Mouse (Mus musculus): Measurements from ENCODE around the gene Gas7. TPM values are rescaled to one million over a fixed set of nuclear protein-coding genes. Genes with fewer than 3 reads are reported as not detected.

The Gas7 gene
- total and polyA plus RNA-seq, 3 experiments, result 5.8 to 11.5 (median 9.3) TPM

DNA sequence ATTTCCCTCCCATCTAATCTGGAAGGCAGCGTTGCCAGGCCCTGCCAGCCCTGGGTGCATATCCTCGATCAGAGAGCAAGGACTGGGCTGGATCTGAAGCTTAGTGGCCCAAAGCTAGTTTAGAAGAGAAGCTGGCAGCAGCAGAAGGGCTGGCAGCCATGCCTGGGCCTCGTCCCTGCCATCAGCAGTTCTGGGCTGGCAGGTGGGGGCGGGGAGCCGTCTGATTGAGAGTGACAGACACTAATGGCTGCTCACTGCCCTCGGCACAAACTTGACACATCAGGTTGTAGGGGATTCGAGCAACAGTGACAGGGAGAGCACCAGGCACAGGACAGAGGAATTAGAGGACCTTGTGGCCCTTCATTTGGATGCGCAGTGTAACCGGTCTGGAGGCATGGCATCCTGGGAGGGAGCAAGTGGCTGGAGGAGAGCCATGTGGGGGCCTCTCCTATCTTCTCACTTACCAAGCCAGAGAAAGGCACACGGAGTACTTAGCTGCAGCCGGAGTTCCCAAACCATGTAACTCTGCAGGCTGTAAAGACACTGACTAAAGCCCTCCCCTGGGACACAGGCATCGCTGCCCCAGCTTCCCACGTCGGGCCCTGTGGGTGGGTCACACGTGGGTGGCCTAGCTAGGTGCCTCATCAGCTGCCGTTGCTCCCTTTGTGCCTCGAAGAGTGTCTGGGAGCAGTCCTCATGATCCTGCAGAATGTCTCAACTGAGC, 200.2 kb downstream of the Gas7 start:
- peak in 1 of 2 experiments; percentile 32 for DNase-seq
- intact Hi-C loops (cut with DNase I), result no loop called here
- Histone ChIP-seq H3K36me3 (ENCODE audit: control insufficient read depth, insufficient read depth, low read length) (no peaks in the 10 kb centered on the region), H3K4me3 (no peak overlapping the region), H3K27ac (no peak overlapping the region), H3K9ac (ENCODE audit: low read depth, low read length) (no peak overlapping the region), H3K27me3 (ENCODE audit: control insufficient read depth, insufficient read depth, low read length) (no peaks in the 10 kb centered on the region), H3K4me1 (ENCODE audit: control insufficient read depth, insufficient read depth, low read length) (no peaks in the 10 kb centered on the region), H3K79me2 (replicated peaks; ENCODE audit: control insufficient read depth, insufficient read depth, low read length) (no peaks in the 10 kb centered on the region)
- TF ChIP-seq POLR2A (IDR thresholded peaks at IDR 0.05; ENCODE audit: insufficient read depth, low read depth, low read length) (no peak), CTCF (IDR thresholded peaks at IDR 0.05) (no peak), EP300 (IDR thresholded peaks at IDR 0.05; ENCODE audit: insufficient read depth, low read depth, low read length) (no peak)
- 52% methylated on average over 17 of the region's 17 CpGs for WGBS

DNA sequence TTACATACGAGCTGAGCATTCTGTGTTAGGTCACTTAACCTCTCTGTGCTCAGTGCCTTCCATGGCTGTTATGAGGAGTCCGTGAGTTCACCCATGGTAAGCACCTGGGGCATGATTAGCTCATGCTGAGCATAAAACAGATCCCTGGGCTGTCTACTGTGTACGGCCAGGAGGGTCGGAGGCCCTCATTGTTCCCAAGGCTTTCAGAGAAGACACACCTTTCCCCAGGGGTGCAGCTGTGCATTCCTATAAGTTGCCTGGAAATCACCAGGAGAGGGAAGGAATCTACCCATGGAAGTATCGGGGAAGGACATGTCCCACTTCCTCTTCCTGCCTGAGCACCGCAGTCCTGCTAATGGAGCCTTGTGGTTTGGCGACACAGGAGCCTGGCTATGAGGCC, 201.1 kb downstream of the Gas7 start:
- H3K36me3 ChIP-seq (ENCODE audit: control insufficient read depth, insufficient read depth, low read length), result no peaks in the 10 kb centered on the region
- no peak overlapping the region for H3K9ac ChIP-seq (ENCODE audit: low read depth, low read length)
- intact Hi-C loops (cut with DNase I), result no loop called here
- WGBS, result 72% methylated on average over 7 of the region's 7 CpGs
- no peak overlapping the region for H3K4me3 ChIP-seq
- no peak for TF ChIP-seq POLR2A (IDR thresholded peaks at IDR 0.05; ENCODE audit: insufficient read depth, low read depth, low read length)
- TF ChIP-seq CTCF (IDR thresholded peaks at IDR 0.05), result no peak
- no peak for TF ChIP-seq EP300 (IDR thresholded peaks at IDR 0.05; ENCODE audit: insufficient read depth, low read depth, low read length)
- H3K4me1 ChIP-seq (ENCODE audit: control insufficient read depth, insufficient read depth, low read length), result no peaks in the 10 kb centered on the region
- H3K79me2 ChIP-seq (replicated peaks; ENCODE audit: control insufficient read depth, insufficient read depth, low read length), result no peaks in the 10 kb centered on the region
- H3K27ac ChIP-seq, result no peak overlapping the region
- H3K27me3 ChIP-seq (ENCODE audit: control insufficient read depth, insufficient read depth, low read length), result no peaks in the 10 kb centered on the region
- no peak for DNase-seq

- Histone ChIP-seq H3K36me3 (ENCODE audit: control insufficient read depth, insufficient read depth, low read length) (no peaks in the 10 kb centered on the region), H3K9ac (ENCODE audit: low read depth, low read length) (no peak overlapping the region), H3K27me3 (ENCODE audit: control insufficient read depth, insufficient read depth, low read length) (no peaks in the 10 kb centered on the region), H3K4me3 (no peak overlapping the region), H3K27ac (no peak overlapping the region), H3K4me1 (ENCODE audit: control insufficient read depth, insufficient read depth, low read length) (no peaks in the 10 kb centered on the region), H3K79me2 (replicated peaks; ENCODE audit: control insufficient read depth, insufficient read depth, low read length) (no peaks in the 10 kb centered on the region)
- WGBS, result 88% methylated on average over 9 of the region's 9 CpGs
- TF ChIP-seq POLR2A (IDR thresholded peaks at IDR 0.05; ENCODE audit: insufficient read depth, low read depth, low read length), result no peak
- no peak for TF ChIP-seq EP300 (IDR thresholded peaks at IDR 0.05; ENCODE audit: insufficient read depth, low read depth, low read length)
- no peak for TF ChIP-seq CTCF (IDR thresholded peaks at IDR 0.05)
- intact Hi-C loops (cut with DNase I), result loop anchor here (1.0 kb wide), 1 partner anchor 19 kb away; no protein-coding TSS in a partner anchor
- DNase-seq, result no peak
These were observed 201.6 kb downstream of the Gas7 start for GRCm38 (mm10) chr11:67656811-67657210.

DNA sequence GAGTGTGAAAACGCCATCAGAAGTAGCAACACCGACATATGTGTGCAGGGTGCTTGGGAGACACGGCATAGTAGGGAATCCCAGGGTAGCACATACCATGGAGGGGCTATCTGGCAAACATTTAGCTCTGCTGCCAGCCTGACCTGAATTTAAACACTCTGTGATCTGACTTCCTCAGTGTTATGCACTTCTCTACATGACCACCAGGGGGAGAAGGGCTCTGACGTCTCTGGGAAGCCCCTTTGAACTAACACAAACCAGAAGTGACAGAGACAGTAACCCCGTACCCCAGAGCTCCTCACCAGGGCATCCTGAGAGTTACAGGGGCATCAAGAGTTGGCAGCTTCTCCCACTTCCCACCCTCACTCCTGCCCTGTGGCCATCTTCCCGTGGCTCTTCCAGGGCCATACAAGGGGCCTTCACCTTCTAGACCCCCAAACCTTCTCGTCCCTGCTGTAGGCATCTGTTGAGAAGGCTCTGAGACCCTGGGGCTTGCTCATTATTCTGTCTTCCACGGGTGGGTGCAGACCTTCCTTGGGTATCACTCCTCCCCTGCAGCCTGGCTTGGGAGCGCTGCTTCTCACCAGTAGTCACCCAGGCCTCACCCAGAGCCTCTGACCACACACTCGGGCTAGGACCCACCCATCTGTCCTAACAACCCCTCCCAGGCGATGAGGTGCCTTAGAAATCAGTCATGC, 202.6 kb downstream of the Gas7 start:
- no peak overlapping the region for H3K27ac ChIP-seq
- no peaks in the 10 kb centered on the region for H3K36me3 ChIP-seq (ENCODE audit: control insufficient read depth, insufficient read depth, low read length)
- no peak overlapping the region for H3K9ac ChIP-seq (ENCODE audit: low read depth, low read length)
- H3K4me3 ChIP-seq, result no peak overlapping the region
- intact Hi-C loops (cut with DNase I), result loop anchor here (1.0 kb wide), 1 partner anchor 18 kb away; no protein-coding TSS in a partner anchor
- WGBS, result 47% methylated on average over 11 of the region's 11 CpGs
- no peaks in the 10 kb centered on the region for H3K4me1 ChIP-seq (ENCODE audit: control insufficient read depth, insufficient read depth, low read length)
- H3K79me2 ChIP-seq (replicated peaks; ENCODE audit: control insufficient read depth, insufficient read depth, low read length), result no peaks in the 10 kb centered on the region
- DNase-seq, result no peak
- TF ChIP-seq CTCF (IDR thresholded peaks at IDR 0.05) (peak; percentile 96), POLR2A (IDR thresholded peaks at IDR 0.05; ENCODE audit: insufficient read depth, low read depth, low read length) (no peak)
- no peaks in the 10 kb centered on the region for H3K27me3 ChIP-seq (ENCODE audit: control insufficient read depth, insufficient read depth, low read length)

GRCm38 (mm10) chr11:67661465-67661864, 206.2 kb downstream of the Gas7 start:
- no peak overlapping the region for H3K9ac ChIP-seq (ENCODE audit: low read depth, low read length)
- no peaks in the 10 kb centered on the region for H3K4me1 ChIP-seq (ENCODE audit: control insufficient read depth, insufficient read depth, low read length)
- H3K4me3 ChIP-seq, result no peak overlapping the region
- intact Hi-C loops (cut with DNase I), result no loop called here
- no peaks in the 10 kb centered on the region for H3K79me2 ChIP-seq (replicated peaks; ENCODE audit: control insufficient read depth, insufficient read depth, low read length)
- DNase-seq, result no peak
- WGBS, result 81% methylated on average over 8 of the region's 8 CpGs
- no peaks in the 10 kb centered on the region for H3K27me3 ChIP-seq (ENCODE audit: control insufficient read depth, insufficient read depth, low read length)
- TF ChIP-seq EP300 (IDR thresholded peaks at IDR 0.05; ENCODE audit: insufficient read depth, low read depth, low read length) (no peak), POLR2A (IDR thresholded peaks at IDR 0.05; ENCODE audit: insufficient read depth, low read depth, low read length) (no peak), CTCF (IDR thresholded peaks at IDR 0.05) (no peak)
- H3K36me3 ChIP-seq (ENCODE audit: control insufficient read depth, insufficient read depth, low read length), result no peaks in the 10 kb centered on the region
- H3K27ac ChIP-seq, result no peak overlapping the region

DNA sequence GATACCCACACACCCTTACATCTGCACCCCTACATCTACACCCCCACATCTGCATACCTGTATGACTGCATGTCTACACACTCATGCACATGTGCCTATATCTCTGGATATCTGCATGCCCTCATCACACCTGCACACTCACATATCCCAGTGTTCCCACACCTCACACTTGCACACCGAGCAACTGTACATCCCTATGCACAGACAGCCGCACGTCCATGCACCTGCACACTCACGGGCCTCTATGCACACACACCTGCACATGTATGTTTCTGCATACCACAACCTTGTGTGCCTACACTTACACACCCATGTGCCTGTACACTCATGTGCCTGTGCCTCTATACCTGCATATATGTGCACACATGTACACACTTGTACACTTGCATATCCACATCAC, 208.2 kb downstream of the Gas7 start:
- H3K27me3 ChIP-seq (ENCODE audit: control insufficient read depth, insufficient read depth, low read length), result no peaks in the 10 kb centered on the region
- no peak overlapping the region for H3K27ac ChIP-seq
- H3K79me2 ChIP-seq (replicated peaks; ENCODE audit: control insufficient read depth, insufficient read depth, low read length), result no peaks in the 10 kb centered on the region
- no peak for DNase-seq
- intact Hi-C loops (cut with DNase I), result no loop called here
- no peak overlapping the region for H3K4me3 ChIP-seq
- H3K36me3 ChIP-seq (ENCODE audit: control insufficient read depth, insufficient read depth, low read length), result no peaks in the 10 kb centered on the region
- H3K9ac ChIP-seq (ENCODE audit: low read depth, low read length), result no peak overlapping the region
- WGBS, result 97% methylated on average over 4 of the region's 4 CpGs
- TF ChIP-seq EP300 (IDR thresholded peaks at IDR 0.05; ENCODE audit: insufficient read depth, low read depth, low read length), result no peak
- no peak for TF ChIP-seq POLR2A (IDR thresholded peaks at IDR 0.05; ENCODE audit: insufficient read depth, low read depth, low read length)
- TF ChIP-seq CTCF (IDR thresholded peaks at IDR 0.05), result no peak
- H3K4me1 ChIP-seq (ENCODE audit: control insufficient read depth, insufficient read depth, low read length), result peaks cover 9% of the 10 kb centered on the region

Measured in heart, adult 2 months (tissue).